Mouse (Mus musculus): ENCODE results near the gene Crim1.

Gene Crim1

DNA sequence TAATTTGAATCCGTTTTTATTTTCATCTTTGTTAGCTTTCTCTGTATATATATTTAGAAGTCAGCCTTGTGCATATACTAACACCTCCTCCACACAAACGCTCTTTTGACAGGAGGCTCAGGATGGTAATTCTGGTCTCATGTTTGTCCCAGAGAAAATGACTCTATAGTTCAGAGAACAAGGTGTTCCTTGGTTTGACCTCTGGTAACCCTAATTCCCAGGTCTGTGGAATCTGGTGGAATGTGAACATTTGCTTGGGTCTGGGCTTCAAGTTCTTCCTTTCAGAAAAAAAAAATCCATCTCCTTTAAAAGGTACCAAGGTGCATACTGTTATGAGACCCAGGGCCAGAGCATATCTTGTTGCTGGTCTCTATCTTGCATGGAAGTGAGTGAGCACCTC lies 9.6 kb downstream of the Crim1 start:
- no peak for DNase-seq (ENCODE audit: low spot score in 2 of 2)

DNA sequence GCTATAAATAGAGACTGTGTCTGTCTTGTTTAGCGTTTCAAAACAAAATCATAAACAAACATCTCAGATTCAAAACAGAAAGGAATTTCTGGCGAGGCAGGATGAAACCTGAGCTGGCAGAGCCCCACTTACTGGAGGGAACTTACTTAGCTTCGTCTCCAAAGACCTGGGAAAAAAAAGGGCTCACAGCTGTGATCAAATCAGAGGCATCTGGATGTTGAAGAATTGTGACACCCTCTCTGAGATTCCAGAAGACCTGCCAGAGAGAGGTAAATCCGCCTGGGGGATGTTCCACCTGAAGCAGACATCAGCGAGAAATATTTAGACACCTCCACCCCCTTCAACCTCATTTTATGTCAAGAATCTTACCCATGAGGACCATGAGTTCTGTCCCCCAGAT lies 11.8 kb downstream of the Crim1 start:
- no peak for DNase-seq (ENCODE audit: low spot score in 2 of 2)

DNA sequence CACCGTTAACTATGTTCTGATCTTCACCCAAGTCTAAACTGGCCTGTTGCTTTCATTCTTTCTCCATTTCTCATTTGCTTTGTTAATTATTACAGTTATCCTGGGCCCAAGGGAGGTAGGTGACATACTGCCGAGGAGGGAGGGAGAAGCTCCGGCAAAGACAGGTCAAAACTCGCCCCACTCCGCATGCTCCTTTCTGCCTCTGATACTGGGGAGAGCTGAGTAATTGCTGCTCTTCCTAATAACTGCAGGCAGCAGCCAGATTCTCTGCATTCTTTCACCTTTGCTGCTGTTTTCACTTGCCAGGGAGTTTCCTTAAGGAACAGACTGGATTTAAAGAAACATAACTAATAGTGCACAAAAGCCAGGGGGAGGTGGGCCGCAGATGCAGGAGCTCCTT lies 13.1 kb downstream of the Crim1 start:
- no peak for DNase-seq (ENCODE audit: low spot score in 2 of 2)

GRCm38 (mm10) chr17:78216526-78216925 lies 16.5 kb downstream of the Crim1 start:
- no peak for DNase-seq (ENCODE audit: low spot score in 2 of 2)

DNA sequence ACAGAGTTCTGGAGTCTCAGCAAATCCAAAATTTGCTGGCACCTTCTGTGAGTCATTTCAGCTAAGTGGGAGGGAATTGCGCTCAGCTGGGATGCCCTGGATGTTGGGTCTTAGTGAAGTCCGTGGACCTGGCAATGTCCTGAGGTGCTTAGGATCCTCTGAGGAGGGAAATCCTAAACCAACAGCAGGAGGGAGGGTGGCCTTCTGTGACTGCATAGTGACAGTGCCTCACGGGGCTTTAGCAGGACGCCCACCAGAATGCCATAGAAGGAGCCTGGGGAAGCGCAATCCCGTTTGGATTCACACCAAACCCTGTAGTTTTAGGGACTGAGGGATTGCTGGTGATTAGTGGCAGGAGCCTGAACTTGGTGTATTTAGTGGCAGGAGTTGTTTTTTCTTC lies 17.4 kb downstream of the Crim1 start:
- no peak for DNase-seq (ENCODE audit: low spot score in 2 of 2)

- no peak for DNase-seq (ENCODE audit: low spot score in 2 of 2)
Observed at GRCm38 (mm10) chr17:78218506-78219232, 18.6 kb downstream of the Crim1 start.

DNA sequence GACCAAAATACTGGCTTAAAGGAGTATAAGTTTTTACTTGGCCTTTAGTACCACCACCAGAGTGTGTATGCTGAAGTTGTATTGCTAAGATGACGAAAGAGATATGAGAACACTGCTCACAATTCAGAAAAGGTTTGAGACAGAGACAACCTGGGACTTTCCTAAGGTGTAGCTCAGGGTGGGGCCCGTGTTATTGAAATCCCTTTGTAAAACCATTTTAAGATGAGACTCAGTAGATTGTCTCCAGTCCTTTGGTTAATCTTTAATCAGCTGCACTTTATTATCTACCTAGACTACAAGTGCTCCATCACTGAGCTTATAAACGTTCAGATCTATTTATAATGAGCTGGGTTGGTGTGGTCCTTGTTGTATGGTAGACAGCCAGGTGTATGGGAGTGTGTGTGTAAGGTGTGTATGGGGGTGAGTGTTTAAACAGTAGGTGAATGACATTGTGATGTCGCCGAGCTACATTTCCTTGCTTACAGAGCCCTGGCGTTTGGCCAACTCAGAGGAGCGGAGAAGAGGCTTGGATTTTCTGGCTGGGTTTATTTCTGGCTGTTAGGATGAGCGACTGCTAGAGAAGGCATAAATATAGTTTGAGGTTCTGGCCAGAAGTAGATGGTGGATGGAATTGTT lies 21.1 kb downstream of the Crim1 start:
- DNase-seq (ENCODE audit: low spot score in 2 of 2) = peak in 1 of 2 experiments; percentile 14

DNA sequence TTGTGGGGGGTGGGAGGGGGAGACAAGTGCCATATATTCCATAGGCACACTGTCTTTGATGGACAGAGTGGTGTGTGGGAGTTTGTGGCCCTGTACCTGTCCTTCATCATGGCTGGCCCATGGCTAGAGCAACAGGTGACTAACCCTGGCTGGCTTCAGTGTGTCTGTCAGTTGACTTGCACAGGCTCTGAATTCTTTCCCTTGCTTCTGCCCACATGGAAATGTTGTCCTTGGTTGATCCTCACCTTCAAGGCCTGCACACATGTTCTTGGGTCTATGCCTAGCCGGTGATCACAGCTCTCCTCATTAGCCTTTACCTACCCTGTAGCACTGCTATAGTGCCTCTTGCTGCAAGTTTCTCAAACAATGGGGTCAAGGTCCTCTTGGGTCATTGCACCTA lies 21.8 kb downstream of the Crim1 start:
- no peak for DNase-seq (ENCODE audit: low spot score in 2 of 2)

GRCm38 (mm10) chr17:78223988-78224387 lies 23.9 kb downstream of the Crim1 start:
- DNase-seq (ENCODE audit: low spot score in 2 of 2) = no peak

DNA sequence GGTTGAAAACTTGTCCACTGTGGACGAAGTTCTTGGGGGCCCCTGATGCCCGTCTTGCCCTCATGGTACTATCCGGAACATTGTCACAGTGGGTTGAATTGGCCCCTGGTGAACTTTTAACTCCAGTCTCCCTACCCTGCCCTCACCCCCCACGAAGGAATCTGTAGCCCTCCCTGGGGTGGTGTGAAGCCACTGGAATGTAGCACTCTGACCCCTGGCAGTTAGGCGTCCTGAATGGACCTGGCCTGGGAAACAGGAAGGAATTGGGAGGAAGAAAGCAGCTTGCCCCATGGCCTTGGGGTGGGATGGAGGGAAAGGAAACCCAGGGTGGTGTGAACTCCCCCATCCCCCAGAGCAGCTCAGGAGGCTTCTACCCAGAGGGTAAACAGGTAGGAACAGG lies 25.5 kb downstream of the Crim1 start:
- no peak for DNase-seq (ENCODE audit: low spot score in 2 of 2)

DNA sequence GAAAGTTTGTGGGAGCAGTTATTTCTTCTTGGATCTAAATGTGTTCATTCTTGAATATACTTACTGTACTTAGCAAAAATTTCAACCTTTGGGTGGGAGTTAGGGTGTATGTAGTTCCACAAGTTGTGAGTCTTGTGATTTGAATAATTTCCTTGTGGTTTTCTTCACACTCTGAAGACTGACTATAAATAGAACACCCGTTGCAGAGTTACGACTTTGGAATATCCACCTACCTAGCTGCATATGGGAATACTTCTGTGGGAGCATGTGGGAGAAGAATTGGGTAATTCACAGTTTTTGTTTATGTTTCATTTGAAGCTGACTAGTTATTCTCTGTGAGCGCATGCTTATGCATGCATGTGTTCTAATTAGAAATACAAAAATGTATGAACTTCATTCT lies 27.2 kb downstream of the Crim1 start:
- no peak for DNase-seq (ENCODE audit: low spot score in 2 of 2)

GRCm38 (mm10) chr17:78231567-78231966 lies 31.5 kb downstream of the Crim1 start:
- no peak for DNase-seq (ENCODE audit: low spot score in 2 of 2)

- no peak for DNase-seq (ENCODE audit: low spot score in 2 of 2)
Observed at GRCm38 (mm10) chr17:78232703-78233102, 32.7 kb downstream of the Crim1 start.

DNA sequence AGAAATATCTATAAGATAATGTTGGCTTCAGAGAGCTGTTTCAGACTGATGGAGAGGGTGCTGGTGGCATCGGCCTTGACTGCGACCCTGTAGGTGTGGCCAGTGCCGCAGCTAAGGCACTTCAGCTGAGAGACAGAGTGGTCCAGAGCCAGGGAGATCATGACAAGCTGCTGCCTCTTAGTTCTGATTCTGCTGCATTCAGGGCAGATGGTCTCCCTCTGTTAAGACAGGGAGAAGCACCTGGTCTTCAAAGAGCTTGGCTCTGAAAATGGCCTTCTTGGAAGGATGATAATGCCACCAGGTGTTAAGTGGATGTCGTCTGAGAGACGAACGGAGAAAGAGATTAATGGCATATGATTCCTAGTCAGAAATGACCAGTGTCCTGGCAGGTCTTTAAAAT lies 33.8 kb downstream of the Crim1 start:
- no peak for DNase-seq (ENCODE audit: low spot score in 2 of 2)

GRCm38 (mm10) chr17:78236126-78236525 lies 36.1 kb downstream of the Crim1 start:
- no peak for DNase-seq (ENCODE audit: low spot score in 2 of 2)

DNA sequence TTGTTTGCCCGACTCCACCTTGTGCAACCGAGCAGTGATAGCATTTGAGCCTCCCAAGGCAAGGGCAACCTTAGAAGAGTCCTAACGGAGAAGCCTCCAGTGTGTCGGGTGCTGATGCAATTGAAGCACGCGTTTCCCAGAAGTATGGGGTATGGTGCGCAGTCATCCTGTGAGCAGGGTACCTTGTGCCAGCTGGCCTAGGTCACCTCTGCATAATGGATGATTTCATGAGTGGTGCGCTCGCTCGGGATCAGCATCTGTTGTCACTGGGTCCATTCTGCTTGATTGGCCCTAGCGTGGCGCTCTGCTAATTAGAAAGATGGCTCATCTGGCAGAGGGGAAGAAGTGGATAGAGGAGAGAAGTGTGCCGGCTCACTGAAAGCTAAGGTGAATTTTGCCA lies 37.9 kb downstream of the Crim1 start:
- no peak for DNase-seq (ENCODE audit: low spot score in 2 of 2)

- DNase-seq (ENCODE audit: low spot score in 2 of 2) = no peak
Observed at GRCm38 (mm10) chr17:78240161-78240560, 40.1 kb downstream of the Crim1 start.

GRCm38 (mm10) chr17:78241238-78241637 lies 41.2 kb downstream of the Crim1 start:
- no peak for DNase-seq (ENCODE audit: low spot score in 2 of 2)

GRCm38 (mm10) chr17:78244752-78245151 lies 44.7 kb downstream of the Crim1 start:
- no peak for DNase-seq (ENCODE audit: low spot score in 2 of 2)

DNA sequence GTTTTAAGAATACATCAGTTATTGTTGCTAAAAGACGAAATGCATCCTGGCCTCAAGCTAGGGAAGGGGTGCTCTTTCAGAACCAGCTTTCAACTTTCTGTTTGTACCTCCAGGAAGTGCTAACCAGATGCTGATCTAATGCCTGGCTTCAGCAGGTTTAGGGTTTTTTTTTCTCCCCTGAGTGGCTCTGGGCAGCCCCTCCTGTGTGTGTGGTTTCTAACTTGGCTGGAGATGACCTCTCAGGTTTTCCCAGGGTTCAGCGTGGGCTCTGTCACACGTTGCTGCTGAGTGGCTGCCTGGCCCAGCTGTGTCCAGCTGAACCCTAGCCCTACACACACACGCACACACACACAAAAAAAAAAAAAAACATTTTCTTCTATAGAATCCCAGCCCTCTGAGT lies 45.4 kb downstream of the Crim1 start:
- no peak for DNase-seq (ENCODE audit: low spot score in 2 of 2)

- DNase-seq (ENCODE audit: low spot score in 2 of 2) = no peak
Observed at GRCm38 (mm10) chr17:78246634-78247383, 46.8 kb downstream of the Crim1 start.

GRCm38 (mm10) chr17:78248197-78248596 lies 48.1 kb downstream of the Crim1 start:
- DNase-seq (ENCODE audit: low spot score in 2 of 2) = no peak

- DNase-seq (ENCODE audit: low spot score in 2 of 2) = no peak
Observed at GRCm38 (mm10) chr17:78248943-78249342, 48.9 kb downstream of the Crim1 start.

All from right cerebral cortex, postnatal 36 days (tissue).